Mouse (Mus musculus): ENCODE measurements around the gene Gpr137. TPM values are rescaled to one million over a fixed set of nuclear protein-coding genes. Genes with fewer than 3 reads are reported as not detected.

Gpr137 gene
- polyA plus RNA-seq, 2 experiments from 2014 or later: 8.4 to 11.4 TPM

GRCm38 (mm10) chr19:6921647-6922567 lies 20.4 kb downstream of the Gpr137 start, which contains the start of gene Esrra:
Esrra (minus strand) TSS chr19:6921813.
- peak; percentile 94 for ATAC-seq

GRCm38 (mm10) chr19:6920741-6921636 lies 21.3 kb downstream of the Gpr137 start:
- no peak for ATAC-seq

GRCm38 (mm10) chr19:6919876-6920740 lies 22.2 kb downstream of the Gpr137 start:
- no peak for ATAC-seq

GRCm38 (mm10) chr19:6919431-6919830 lies 22.8 kb downstream of the Gpr137 start:
- ATAC-seq: no peak

GRCm38 (mm10) chr19:6918321-6918720 lies 24.0 kb downstream of the Gpr137 start:
- ATAC-seq: no peak

GRCm38 (mm10) chr19:6916496-6916895 lies 25.8 kb downstream of the Gpr137 start:
- ATAC-seq: no peak

- ATAC-seq: no peak
These were observed 27.0 kb downstream of the Gpr137 start for GRCm38 (mm10) chr19:6915276-6915675.

- no peak for ATAC-seq
These were observed 27.7 kb downstream of the Gpr137 start for GRCm38 (mm10) chr19:6914540-6914939.

- ATAC-seq: no peak
These were observed 28.3 kb downstream of the Gpr137 start for GRCm38 (mm10) chr19:6913991-6914390.

- no peak for ATAC-seq
These were observed 29.2 kb downstream of the Gpr137 start for GRCm38 (mm10) chr19:6913036-6913435.

GRCm38 (mm10) chr19:6912205-6912970 lies 29.9 kb downstream of the Gpr137 start:
- ATAC-seq: no peak

- no peak for ATAC-seq
These were observed 30.9 kb downstream of the Gpr137 start for GRCm38 (mm10) chr19:6911101-6912074.

- peak; percentile 9 for ATAC-seq
These were observed 32.0 kb downstream of the Gpr137 start for GRCm38 (mm10) chr19:6910306-6910705.

- ATAC-seq: peak; percentile 83
These were observed 32.6 kb downstream of the Gpr137 start, which contains the start of the genes Trmt112 and Prdx5 for GRCm38 (mm10) chr19:6909507-6910289. Trmt112 (plus strand) TSS chr19:6909698. Prdx5 (minus strand) TSS chr19:6910106.

GRCm38 (mm10) chr19:6909021-6909420 lies 33.3 kb downstream of the Gpr137 start:
- no peak for ATAC-seq

- no peak for ATAC-seq
These were observed 34.3 kb downstream of the Gpr137 start for GRCm38 (mm10) chr19:6907811-6908540.

GRCm38 (mm10) chr19:6907094-6907493 lies 35.2 kb downstream of the Gpr137 start:
- ATAC-seq: no peak

- ATAC-seq: no peak
These were observed 36.1 kb downstream of the Gpr137 start for GRCm38 (mm10) chr19:6906199-6906598.

All from CD4-positive, CD25-positive, alpha-beta regulatory T cell, adult 4 months (primary cell).